Mouse (Mus musculus) stomach, postnatal 0 days (tissue): ENCODE measurements at regions not wholly inside any gene's neighbourhood (a gene's known extent, or its start where the extent isn't known, plus 50 kb on each side); places are given as distances from the start of the nearest gene placed in this dataset.

ENCODE experiments used
- CTCF ChIP-seq: IDR thresholded peaks from 2 replicates; pipeline ENCODE4 v1.5.1; 2016; ENCODE audit warnings: antibody characterized with exemption, low read depth, mild to moderate bottlenecking, moderate library complexity
- EP300 ChIP-seq: optimal IDR thresholded peaks from 2 replicates; pipeline ENCODE3; 2016; ENCODE audit warnings: antibody characterized with exemption

DNA sequence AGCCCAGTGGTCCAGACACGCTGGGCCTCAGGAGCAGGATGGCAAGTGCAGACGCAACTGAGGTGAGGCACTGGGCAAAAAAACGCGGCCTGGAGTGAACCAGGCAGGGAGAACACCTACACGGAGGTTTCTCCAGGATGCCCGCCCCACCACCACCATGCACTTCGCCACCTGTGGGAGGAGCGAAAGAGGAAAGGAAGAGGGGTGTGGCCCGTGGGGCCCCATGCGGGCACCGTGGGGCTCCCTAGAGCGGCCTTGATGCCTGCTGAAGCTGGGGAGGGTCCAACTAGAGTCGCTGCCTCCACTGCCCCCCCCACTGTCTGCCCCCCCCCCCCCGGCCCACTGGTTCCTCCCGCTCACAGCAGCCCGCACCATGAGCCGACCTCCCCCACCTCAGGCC, 629.2 kb downstream of the Tbl1xr1 start:
- no peak for TF ChIP-seq CTCF
- no peak for TF ChIP-seq EP300
